Mouse (Mus musculus) heart, embryonic 13.5 days (tissue): ENCODE measurements around the gene Pkd2l1. TPM values are rescaled to one million over a fixed set of nuclear protein-coding genes. Genes with fewer than 3 reads are reported as not detected.

Source experiments
- ATAC-seq: fragments of 200-750 bp; cut with Nextera tagmentation; 2 replicates; pipeline ENCODE4 v1.8.0; 2017; ENCODE audit warnings: moderate TSS enrichment; ENCODE audit not compliant: insufficient number of reproducible peaks, low FRiP score, low TSS enrichment; ENCODE audit errors: extremely low read depth
- H3K27ac ChIP-seq: fragments of 300-500 bp; sonication (generic); replicated peaks from 2 replicates; pipeline ENCODE4 v1.5.1; 2015; ENCODE audit warnings: moderate library complexity, mild to moderate bottlenecking, inconsistent platforms
- H3K27me3 ChIP-seq: fragments of 300-500 bp; sonication (generic); replicated peaks from 2 replicates; pipeline ENCODE4 v1.6.1; 2015; ENCODE audit warnings: mild to moderate bottlenecking, inconsistent platforms
- H3K36me3 ChIP-seq: fragments of 300-500 bp; sonication (generic); 2 replicates; pipeline ENCODE4 v1.6.1; 2015; ENCODE audit warnings: mild to moderate bottlenecking, inconsistent platforms
- H3K4me1 ChIP-seq: fragments of 300-500 bp; sonication (generic); 2 replicates; pipeline ENCODE4 v1.6.1; 2015; ENCODE audit warnings: inconsistent platforms
- H3K4me2 ChIP-seq: fragments of 300-500 bp; sonication (generic); 2 replicates; pipeline ENCODE4 v1.6.1; 2015; ENCODE audit warnings: inconsistent platforms, mild to moderate bottlenecking, moderate library complexity
- H3K4me3 ChIP-seq: fragments of 300-500 bp; sonication (generic); 2 replicates; pipeline ENCODE4 v1.5.1; 2015; ENCODE audit warnings: moderate library complexity, mild to moderate bottlenecking, inconsistent platforms
- H3K9ac ChIP-seq: fragments of 300-500 bp; sonication (generic); 2 replicates; pipeline ENCODE4 v1.6.1; 2015; ENCODE audit warnings: inconsistent platforms, mild to moderate bottlenecking, moderate library complexity
- H3K9me3 ChIP-seq: fragments of 300-500 bp; sonication (generic); 2 replicates; pipeline ENCODE4 v1.6.1; 2016; ENCODE audit warnings: inconsistent platforms
- WGBS: fragments of 180-500 bp; shearing (Covaris S2); methylation state at CpG from one replicate; pipeline ENCODE4 v1.1.7; 2015; ENCODE audit warnings: mixed read lengths; 5-methylcytosine and 5-hydroxymethylcytosine counted together
- polyA plus RNA-seq: library from polyadenylated mRNA; unstranded; fragments of >200 nt; fragmentation: Nextera tagmentation; extraction: Ambion mirVana; gene quantifications from 2 replicates; pipeline ENCODE4 v1.2.1, GENCODE M21; 2015

Gene Pkd2l1
- 0.04 TPM in 1 of 2 replicates, not detected in the other for polyA plus RNA-seq

- Histone ChIP-seq H3K9ac (no peak within 1 kb of the TSS), H3K4me3 (no peak within 1 kb of the TSS), H3K9me3 (no peaks in the 10 kb centered on the region), H3K27ac (no peak within 1 kb of the TSS), H3K4me1 (no peaks in the 10 kb centered on the region), H3K27me3 (peaks cover 21% of the 10 kb centered on the region), H3K4me2 (no peak within 1 kb of the TSS), H3K36me3 (no peaks in the 10 kb centered on the region)
- ATAC-seq, result no peak
- 28% methylated on average over 3 of the region's 3 CpGs for WGBS
These were observed at the start of gene Pkd2l1 for GRCm38 (mm10) chr19:44192342-44192741. Gene Pkd2l1 (minus strand): TSS chr19:44192442.

- H3K27me3 ChIP-seq, result no peaks in the 10 kb centered on the region; the same call in 1 of the 2 replicates
- H3K4me1 ChIP-seq, result no peaks in the 10 kb centered on the region
- no peaks in the 10 kb centered on the region for H3K36me3 ChIP-seq
- no peak for ATAC-seq
- H3K27ac ChIP-seq, result no peak overlapping the region
- WGBS, result 74% methylated on average over 2 of the region's 2 CpGs
- H3K9ac ChIP-seq, result no peak overlapping the region
- no peak overlapping the region for H3K4me2 ChIP-seq
- no peak overlapping the region for H3K4me3 ChIP-seq
- H3K9me3 ChIP-seq, result no peaks in the 10 kb centered on the region
These were observed 46.7 kb upstream of the Pkd2l1 start for GRCm38 (mm10) chr19:44238906-44239305.

GRCm38 (mm10) chr19:44237471-44238006 lies 45.3 kb upstream of the Pkd2l1 start:
- peak overlapping the region; percentile 66 for H3K4me2 ChIP-seq
- no peaks in the 10 kb centered on the region; the same call in 1 of the 2 replicates for H3K27me3 ChIP-seq
- H3K9ac ChIP-seq, result peak overlapping the region; percentile 68
- no peak overlapping the region for H3K27ac ChIP-seq
- H3K36me3 ChIP-seq, result no peaks in the 10 kb centered on the region
- 12% methylated on average over 19 of the region's 19 CpGs for WGBS
- H3K4me3 ChIP-seq, result peak overlapping the region; percentile 39
- no peaks in the 10 kb centered on the region for H3K4me1 ChIP-seq
- H3K9me3 ChIP-seq, result no peaks in the 10 kb centered on the region
- no peak for ATAC-seq

- WGBS, result 70% methylated on average over 4 of the region's 4 CpGs
- Histone ChIP-seq H3K9ac (no peak overlapping the region), H3K4me3 (no peak overlapping the region), H3K9me3 (no peaks in the 10 kb centered on the region), H3K27ac (no peak overlapping the region), H3K4me1 (no peaks in the 10 kb centered on the region), H3K27me3 (peaks cover 3% of the 10 kb centered on the region; the same call in 1 of the 2 replicates), H3K4me2 (no peak overlapping the region), H3K36me3 (no peaks in the 10 kb centered on the region)
- no peak for ATAC-seq
These were observed 39.4 kb upstream of the Pkd2l1 start for GRCm38 (mm10) chr19:44231608-44232151.

- H3K36me3 ChIP-seq, result no peaks in the 10 kb centered on the region
- no peak for ATAC-seq
- 0 out of 2 replicates have a peak, but pooled peaks cover 3% of the 10 kb centered on the region for H3K27me3 ChIP-seq
- no peak overlapping the region for H3K4me3 ChIP-seq
- no peaks in the 10 kb centered on the region for H3K9me3 ChIP-seq
- no peak overlapping the region for H3K4me2 ChIP-seq
- H3K4me1 ChIP-seq, result no peaks in the 10 kb centered on the region
- H3K9ac ChIP-seq, result no peak overlapping the region
- WGBS, result 61% methylated on average over 3 of the region's 3 CpGs
- no peak overlapping the region for H3K27ac ChIP-seq
These were observed 38.0 kb upstream of the Pkd2l1 start for GRCm38 (mm10) chr19:44230212-44230611.

- H3K4me1 ChIP-seq, result no peaks in the 10 kb centered on the region
- no peak overlapping the region for H3K9ac ChIP-seq
- H3K4me2 ChIP-seq, result no peak overlapping the region
- 0 out of 2 replicates have a peak, but pooled peaks cover 3% of the 10 kb centered on the region for H3K27me3 ChIP-seq
- no peak for ATAC-seq
- 62% methylated on average over 2 of the region's 2 CpGs for WGBS
- H3K9me3 ChIP-seq, result no peaks in the 10 kb centered on the region
- no peaks in the 10 kb centered on the region for H3K36me3 ChIP-seq
- H3K27ac ChIP-seq, result no peak overlapping the region
- no peak overlapping the region for H3K4me3 ChIP-seq
These were observed 37.5 kb upstream of the Pkd2l1 start for GRCm38 (mm10) chr19:44229776-44230175.

GRCm38 (mm10) chr19:44225728-44226127 lies 33.5 kb upstream of the Pkd2l1 start:
- Histone ChIP-seq H3K4me1 (no peaks in the 10 kb centered on the region), H3K27ac (no peak overlapping the region), H3K4me3 (no peak overlapping the region), H3K4me2 (no peak overlapping the region), H3K9ac (no peak overlapping the region), H3K36me3 (no peaks in the 10 kb centered on the region), H3K9me3 (no peaks in the 10 kb centered on the region), H3K27me3 (0 out of 2 replicates have a peak, but pooled peaks cover 3% of the 10 kb centered on the region)
- no peak for ATAC-seq
- WGBS, result 64% methylated on average over 5 of the region's 5 CpGs

GRCm38 (mm10) chr19:44217958-44218525 lies 25.8 kb upstream of the Pkd2l1 start:
- ATAC-seq, result no peak

GRCm38 (mm10) chr19:44215255-44215654 lies 23.0 kb upstream of the Pkd2l1 start:
- Histone ChIP-seq H3K9ac (no peak overlapping the region), H3K36me3 (no peaks in the 10 kb centered on the region), H3K4me1 (no peaks in the 10 kb centered on the region), H3K9me3 (no peaks in the 10 kb centered on the region), H3K4me2 (no peak overlapping the region), H3K27me3 (peaks cover 13% of the 10 kb centered on the region), H3K4me3 (no peak overlapping the region), H3K27ac (no peak overlapping the region)
- no peak for ATAC-seq
- 66% methylated on average over 12 of the region's 12 CpGs for WGBS

More at GRCm38 (mm10) chr19:44217958-44218525, 25.8 kb upstream of the Pkd2l1 start:
- Histone ChIP-seq H3K4me3 (no peak overlapping the region), H3K9ac (no peak overlapping the region), H3K4me1 (no peaks in the 10 kb centered on the region), H3K27ac (no peak overlapping the region), H3K4me2 (no peak overlapping the region), H3K27me3 (peaks cover 13% of the 10 kb centered on the region), H3K9me3 (no peaks in the 10 kb centered on the region), H3K36me3 (no peaks in the 10 kb centered on the region)
- 58% methylated on average over 3 of the region's 3 CpGs for WGBS

GRCm38 (mm10) chr19:44207079-44207478 lies 14.8 kb upstream of the Pkd2l1 start:
- Histone ChIP-seq H3K9me3 (no peaks in the 10 kb centered on the region), H3K36me3 (no peaks in the 10 kb centered on the region), H3K4me3 (no peak overlapping the region), H3K4me1 (no peaks in the 10 kb centered on the region), H3K9ac (no peak overlapping the region), H3K27ac (no peak overlapping the region), H3K4me2 (no peak overlapping the region), H3K27me3 (peaks cover 4% of the 10 kb centered on the region; the same call in 1 of the 2 replicates)
- WGBS, result 68% methylated on average over 2 of the region's 2 CpGs
- ATAC-seq, result no peak

GRCm38 (mm10) chr19:44203015-44203564 lies 10.8 kb upstream of the Pkd2l1 start, which contains the start of gene Scd3:
Gene Scd3 (plus strand): TSS chr19:44203269.
- H3K36me3 ChIP-seq, result no peaks in the 10 kb centered on the region
- H3K4me2 ChIP-seq, result no peak within 1 kb of the TSS
- H3K4me3 ChIP-seq, result no peak within 1 kb of the TSS
- no peaks in the 10 kb centered on the region for H3K9me3 ChIP-seq
- WGBS, result 89% methylated on average over 9 of the region's 9 CpGs
- no peak for ATAC-seq
- H3K4me1 ChIP-seq, result no peaks in the 10 kb centered on the region
- no peaks in the 10 kb centered on the region for H3K27me3 ChIP-seq
- H3K9ac ChIP-seq, result no peak within 1 kb of the TSS
- H3K27ac ChIP-seq, result no peak within 1 kb of the TSS
